Mouse (Mus musculus): ENCODE measurements around the gene Sf3b4.
A peak's percentile ranks its signal among the peaks of the same experiment; 100 is the strongest.
"Not testable (repeated sequence)": the region's sequence is repeated elsewhere in the genome, so short reads cannot be mapped to it uniquely, and the experiment has no call there.

The Sf3b4 gene

DNA sequence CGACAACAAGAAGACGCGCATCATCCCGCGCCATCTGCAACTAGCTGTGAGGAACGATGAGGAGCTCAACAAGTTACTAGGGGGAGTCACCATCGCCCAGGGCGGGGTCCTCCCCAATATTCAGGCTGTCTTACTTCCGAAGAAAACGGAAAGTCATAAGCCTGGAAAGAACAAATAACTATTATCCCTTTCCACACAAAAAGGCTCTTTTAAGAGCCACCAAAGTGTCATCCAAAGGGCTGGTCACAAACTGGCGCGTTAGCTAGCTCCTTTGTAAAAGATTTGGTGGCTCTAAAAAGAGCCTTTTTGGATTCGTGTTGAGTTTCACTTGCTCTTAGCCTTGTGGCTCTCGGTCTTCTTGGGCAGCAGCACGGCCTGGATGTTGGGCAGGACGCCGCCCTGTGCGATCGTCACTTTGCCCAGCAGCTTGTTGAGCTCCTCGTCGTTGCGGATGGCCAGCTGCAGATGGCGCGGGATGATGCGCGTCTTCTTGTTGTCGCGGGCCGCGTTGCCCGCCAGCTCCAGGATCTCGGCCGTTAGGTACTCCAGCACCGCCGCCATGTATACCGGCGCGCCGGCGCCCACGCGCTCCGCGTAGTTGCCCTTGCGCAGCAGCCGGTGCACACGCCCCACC lies 48.1 kb downstream of the Sf3b4 start:
- DNase-seq (ENCODE audit: low read depth), result not testable (repeated sequence)

DNA sequence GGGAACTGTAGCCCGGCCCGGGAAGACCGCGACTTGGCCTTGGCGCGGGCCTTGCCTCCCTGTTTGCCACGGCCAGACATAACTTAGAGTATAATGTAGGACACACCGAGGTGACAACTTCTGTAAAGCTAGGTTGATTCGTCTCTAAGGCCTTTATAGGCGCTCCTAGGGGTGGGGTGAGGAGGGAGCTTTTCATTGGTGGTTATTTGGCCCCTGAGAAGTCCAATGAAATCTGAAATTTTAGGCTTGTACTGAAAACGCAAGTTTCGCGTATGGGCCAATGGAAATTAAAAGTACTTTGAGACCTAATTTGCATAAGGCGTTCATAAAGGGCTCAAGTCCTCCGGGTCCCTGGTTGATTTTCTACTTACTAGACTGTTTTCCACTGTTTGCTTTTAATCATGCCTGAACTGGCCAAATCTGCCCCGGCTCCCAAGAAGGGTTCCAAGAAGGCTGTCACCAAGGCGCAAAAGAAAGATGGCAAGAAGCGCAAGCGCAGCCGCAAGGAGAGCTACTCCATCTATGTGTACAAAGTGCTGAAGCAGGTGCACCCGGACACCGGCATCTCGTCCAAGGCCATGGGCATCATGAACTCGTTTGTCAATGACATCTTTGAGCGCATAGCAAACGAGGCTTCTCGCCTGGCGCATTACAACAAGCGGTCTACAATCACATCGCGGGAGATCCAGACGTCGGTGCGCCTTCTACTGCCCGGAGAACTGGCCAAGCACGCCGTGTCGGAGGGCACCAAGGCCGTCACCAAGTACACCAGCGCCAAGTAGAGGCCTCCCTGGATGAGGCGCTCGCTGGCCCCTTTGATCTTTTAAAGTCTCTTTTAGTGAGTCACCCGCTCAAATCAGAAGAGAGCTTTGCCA lies 48.9 kb downstream of the Sf3b4 start, which contains the start of the genes Hist2h2ac and Hist2h2be:
Hist2h2ac (minus strand) TSS at position 116 of the 875 bp plus-strand sequence.
Hist2h2be (plus strand) TSS at position 355 of the 875 bp plus-strand sequence.
- peak; percentile 96 for DNase-seq (ENCODE audit: low read depth)

DNA sequence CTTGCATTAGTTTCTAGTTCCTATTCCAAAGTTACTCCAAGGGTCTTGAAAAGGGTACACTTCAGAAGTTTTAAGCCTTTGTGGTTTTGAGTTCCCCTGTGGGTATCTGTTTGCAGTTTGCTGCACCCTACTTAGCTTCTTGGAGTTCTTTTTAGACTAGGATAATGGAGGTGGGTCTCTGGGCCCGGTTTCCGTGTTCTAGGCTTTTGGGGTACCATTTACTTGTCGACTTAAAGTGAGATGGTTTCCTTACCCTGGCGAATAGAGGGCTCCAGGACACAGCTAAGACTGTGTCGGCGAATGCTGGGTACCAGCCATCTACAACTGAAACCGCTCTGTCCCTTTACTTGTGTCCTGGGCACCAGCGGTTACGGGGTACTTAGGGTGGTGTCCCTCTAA lies 49.5 kb downstream of the Sf3b4 start:
- DNase-seq (ENCODE audit: low read depth), result no peak

DNA sequence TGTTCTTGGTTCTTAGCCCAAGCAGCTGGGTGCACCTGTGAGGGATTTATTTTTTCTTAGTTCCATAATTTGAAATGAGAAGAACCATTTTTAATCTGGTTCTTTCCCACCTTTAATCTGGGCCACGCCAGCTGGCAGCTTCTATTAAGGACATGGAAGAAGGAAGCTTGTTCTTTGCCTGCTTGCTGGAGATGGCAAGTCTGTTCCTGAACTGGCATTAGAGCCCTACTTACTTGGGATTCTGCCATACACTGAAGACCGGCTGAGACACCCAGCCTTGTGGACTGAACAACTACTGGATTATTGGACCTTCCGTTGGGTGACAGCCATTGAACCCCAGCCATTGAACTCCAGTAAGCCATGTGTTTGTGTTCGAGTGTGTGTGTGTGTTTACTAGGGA lies 50.6 kb downstream of the Sf3b4 start:
- DNase-seq (ENCODE audit: low read depth), result no peak

DNA sequence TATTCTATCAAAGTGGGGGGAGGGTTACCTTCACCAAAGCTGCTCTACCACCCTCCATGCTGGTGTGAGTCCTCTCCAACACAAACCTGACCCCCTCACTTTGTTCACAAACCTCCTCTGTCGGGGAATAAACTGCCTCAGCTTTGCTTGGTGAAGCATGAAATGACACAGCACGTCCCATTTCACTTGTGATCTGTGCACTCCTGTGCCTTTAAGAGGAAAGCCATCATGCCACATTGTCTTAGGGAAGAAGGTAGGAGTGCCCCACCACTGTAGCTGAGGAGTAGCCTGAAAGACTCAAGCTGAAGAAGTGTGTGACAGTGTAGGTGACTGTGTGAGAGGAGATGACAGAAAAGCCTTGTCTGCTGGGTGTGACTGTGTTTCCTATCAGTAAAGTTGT lies 53.3 kb downstream of the Sf3b4 start:
- DNase-seq (ENCODE audit: low read depth), result no peak

Measured in c-Kit-positive CD71-negative TER-119-negative erythroid progenitor cells, embryonic 14.5 days (primary cell).